Mouse (Mus musculus): ENCODE results near the gene Ankrd36.

Gene Ankrd36

GRCm38 (mm10) chr11:5650321-5650720 is 80.8 kb downstream of the Ankrd36 start:
- DNase-seq (ENCODE audit: extremely low spot score) = no peak

- DNase-seq (ENCODE audit: extremely low spot score) = no peak
These were observed 113.1 kb downstream of the Ankrd36 start for GRCm38 (mm10) chr11:5682541-5682940.

DNA sequence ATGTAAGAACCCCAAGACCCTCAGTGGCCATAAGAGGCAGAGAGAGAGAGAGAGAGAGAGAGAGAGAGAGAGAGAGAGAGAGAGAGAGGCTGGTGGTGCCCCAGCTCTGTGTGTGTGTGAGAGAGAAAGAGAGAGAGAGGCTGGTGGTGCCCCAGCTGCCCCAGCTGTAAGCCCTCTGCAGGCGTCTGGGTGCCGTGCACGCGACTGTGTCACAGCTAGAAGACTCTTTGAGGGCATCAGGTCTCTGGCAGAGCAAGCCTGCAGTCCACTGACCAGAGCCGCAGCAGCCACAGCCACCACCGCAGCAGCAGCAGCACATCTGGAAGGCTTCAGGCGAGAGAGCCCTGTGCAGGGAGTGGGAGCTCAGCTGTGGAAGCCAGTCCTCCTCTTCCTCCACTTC is 114.8 kb downstream of the Ankrd36 start:
- DNase-seq (ENCODE audit: extremely low spot score) = no peak

- peak; percentile 34 for DNase-seq (ENCODE audit: extremely low spot score)
These were observed 122.3 kb downstream of the Ankrd36 start for GRCm38 (mm10) chr11:5691775-5692174.

GRCm38 (mm10) chr11:5700808-5701207 is 131.3 kb downstream of the Ankrd36 start:
- DNase-seq (ENCODE audit: extremely low spot score) = no peak

DNA sequence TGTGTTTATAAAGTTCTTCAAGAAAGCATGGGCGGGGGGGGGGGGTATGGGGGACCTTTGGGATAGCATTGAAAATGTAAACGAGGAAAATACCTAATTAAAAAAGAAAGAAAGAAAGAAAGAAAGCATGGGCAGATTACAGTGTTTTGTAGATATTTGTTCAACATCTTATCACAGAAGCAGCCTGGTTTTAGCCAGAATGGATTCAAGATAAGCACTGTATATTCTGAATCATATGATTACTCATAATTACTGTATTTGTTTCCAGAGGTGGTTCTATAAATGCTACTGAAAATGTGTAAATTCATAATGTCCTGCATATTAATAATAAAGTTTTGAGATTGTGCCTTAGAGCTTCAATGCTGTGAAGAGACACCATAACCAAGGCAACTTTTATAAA is 131.8 kb downstream of the Ankrd36 start:
- no peak for DNase-seq (ENCODE audit: extremely low spot score)

DNA sequence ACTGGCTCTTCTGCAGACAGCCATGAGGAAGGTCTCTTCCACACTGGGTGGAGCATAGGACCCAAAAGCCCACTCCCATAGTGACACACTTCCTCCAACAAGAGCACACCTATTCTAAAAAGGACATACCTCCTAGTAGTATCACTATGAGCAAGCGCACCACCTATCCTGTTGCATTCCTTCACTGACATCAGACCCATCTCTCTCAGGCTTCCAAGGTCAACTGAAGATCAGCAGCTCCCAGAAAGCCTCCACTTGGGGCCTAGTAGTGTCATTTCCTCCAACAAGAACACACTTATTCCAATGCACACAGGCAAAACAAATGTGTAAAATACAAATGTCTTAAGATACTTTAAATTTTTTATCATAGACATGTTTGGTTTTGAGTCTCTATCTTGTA is 132.3 kb downstream of the Ankrd36 start:
- DNase-seq (ENCODE audit: extremely low spot score) = no peak

DNA sequence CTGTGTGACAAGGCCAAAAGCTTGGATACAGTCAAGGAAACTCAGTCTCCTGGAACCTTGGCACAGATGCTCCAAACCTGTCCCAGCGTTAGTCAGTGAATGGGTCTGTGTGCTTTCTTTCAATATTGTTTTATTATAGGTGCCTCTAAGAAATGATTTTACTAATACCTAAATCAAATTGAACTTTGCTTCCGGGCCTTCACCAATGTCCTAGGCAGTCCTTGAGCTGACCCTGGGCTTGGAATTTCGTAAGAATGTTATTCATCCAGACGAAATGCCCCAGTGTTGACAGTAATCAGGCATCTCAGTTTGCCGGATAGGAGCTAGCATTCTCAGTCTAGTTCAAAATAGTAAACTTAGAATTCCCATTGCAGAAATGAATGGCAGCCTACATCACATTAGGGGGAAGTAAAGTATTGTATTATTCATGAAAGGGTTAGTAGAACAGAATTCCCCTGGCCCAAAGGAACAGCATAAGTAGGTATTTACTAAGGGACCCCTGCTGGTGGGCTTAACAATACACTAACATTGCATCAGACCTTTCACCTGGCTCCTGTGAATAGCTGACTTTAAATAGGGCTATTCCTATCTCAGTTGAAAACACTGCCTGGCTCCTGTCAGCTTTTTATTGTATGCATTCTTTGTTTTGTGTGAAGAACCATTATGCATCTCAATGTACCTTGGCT is 132.9 kb downstream of the Ankrd36 start:
- DNase-seq (ENCODE audit: extremely low spot score) = no peak

GRCm38 (mm10) chr11:5702957-5703332 is 133.5 kb downstream of the Ankrd36 start:
- no peak for DNase-seq (ENCODE audit: extremely low spot score)

- no peak for DNase-seq (ENCODE audit: extremely low spot score)
These were observed 133.9 kb downstream of the Ankrd36 start for GRCm38 (mm10) chr11:5703341-5703740.

- no peak for DNase-seq (ENCODE audit: extremely low spot score)
These were observed 136.5 kb downstream of the Ankrd36 start for GRCm38 (mm10) chr11:5705972-5706371.

DNA sequence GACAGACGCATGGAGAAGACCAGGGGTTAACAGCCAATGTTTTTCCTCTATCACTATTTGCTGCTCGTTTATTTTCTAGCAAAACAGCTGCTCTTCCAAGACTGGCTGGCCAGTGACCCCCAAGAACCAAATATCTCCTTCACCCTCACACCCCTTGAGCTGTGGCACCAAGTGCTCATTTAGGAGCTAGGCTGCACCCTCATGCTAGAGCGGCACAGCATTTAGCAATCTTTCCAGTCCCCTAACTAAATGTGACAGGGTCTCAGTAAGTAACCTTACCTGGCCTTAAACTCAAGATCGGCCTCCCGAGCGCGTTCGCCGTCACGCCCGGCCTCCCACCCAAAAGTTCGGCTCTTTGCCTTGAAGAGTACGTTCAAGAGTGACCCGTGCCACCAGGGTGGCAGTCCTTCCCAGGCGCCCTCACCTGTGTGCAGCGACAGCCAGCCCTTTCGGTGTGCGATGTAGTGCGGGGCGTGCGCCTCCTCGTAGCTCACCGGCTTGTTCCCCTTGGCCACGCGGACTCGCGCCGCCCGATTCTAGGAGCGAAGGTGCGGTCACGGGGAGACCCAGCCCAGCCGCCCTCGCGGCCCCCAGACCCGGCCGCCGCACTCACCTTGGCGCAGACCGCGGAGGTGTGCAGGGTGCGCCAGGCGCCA is 137.5 kb downstream of the Ankrd36 start:
- no peak for DNase-seq (ENCODE audit: extremely low spot score)

DNA sequence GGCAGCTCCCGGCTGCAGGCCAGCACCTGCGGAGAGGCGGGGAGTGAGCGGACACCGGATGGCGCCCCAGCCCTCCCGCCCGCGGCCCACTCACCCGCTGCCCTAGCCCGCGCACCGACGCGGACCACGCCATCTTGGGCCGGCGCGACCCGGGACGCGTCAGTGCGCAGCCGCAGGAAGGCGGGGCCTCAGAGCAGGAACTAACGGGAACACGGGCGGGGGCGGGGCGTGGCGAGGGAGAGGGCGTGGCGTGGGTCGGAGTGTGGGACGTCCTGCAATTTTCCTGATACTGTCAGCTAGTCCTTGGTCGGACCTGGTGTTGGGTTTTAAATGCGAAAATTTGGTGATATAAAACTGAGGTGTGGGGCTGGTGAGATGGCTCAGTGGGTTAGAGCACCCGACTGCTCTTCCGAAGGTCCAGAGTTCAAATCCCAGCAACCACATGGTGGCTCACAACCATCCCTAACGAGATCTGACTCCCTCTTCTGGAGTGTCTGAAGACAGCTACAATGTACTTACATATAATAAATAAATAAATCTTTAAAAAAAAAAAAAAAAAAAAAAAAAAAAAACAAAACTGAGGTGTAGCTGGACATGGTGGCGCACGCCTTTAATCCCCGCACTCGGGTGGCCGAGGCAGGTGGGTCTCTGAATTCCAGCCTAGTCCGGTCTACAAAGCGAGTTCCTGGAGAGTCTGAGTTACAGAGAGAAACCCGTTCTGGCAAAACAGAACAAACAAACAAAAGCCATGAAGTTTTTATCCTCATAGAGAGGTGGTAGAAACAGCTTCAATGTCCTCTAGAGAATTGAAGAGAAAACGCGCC is 138.3 kb downstream of the Ankrd36 start:
- peak; percentile 93 for DNase-seq (ENCODE audit: extremely low spot score)

DNA sequence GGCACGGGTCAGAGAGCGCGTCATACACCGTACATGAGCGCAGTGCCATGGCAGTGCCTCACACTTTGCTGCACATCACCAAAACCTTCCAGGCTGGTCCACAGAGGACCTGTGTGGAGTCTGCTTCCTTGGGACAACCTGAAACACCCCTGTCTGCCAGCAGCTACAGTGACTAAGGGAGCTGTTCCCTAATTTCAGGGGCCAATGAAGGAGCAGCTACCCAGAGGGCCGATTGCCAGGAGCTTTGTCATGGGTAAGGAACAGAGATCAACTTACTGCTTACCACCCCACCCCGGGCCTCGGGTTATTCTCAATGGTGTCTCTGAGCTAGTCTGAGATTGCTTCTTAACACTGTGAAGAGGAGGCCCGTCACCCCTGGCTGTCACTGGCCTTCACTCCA is 145.7 kb downstream of the Ankrd36 start:
- DNase-seq (ENCODE audit: extremely low spot score) = no peak

GRCm38 (mm10) chr11:5715630-5716105 is 146.2 kb downstream of the Ankrd36 start, which contains the start of gene Mrps24:
Mrps24 (minus strand) TSS chr11:5715680.
- DNase-seq (ENCODE audit: extremely low spot score) = no peak

DNA sequence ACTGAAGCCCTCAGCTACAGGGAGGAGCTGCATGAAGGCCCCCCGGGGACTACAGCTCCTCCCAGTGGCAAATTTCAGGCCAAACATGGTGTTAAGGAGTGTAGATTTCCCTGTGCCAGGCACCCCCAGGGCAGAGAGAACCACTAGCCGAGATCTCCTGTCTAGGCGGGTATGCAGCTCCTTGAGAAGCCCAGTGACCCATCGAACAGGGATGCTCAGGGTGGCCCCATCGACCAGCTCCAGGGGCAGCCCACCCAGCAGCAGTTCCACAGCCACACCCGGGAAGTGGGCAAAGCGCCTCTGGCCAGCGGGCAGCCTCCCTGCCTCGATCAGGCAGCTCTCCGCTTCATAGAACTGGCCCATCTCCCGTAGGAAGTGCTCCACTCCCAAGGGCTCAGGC is 146.8 kb downstream of the Ankrd36 start:
- no peak for DNase-seq (ENCODE audit: extremely low spot score)

DNA sequence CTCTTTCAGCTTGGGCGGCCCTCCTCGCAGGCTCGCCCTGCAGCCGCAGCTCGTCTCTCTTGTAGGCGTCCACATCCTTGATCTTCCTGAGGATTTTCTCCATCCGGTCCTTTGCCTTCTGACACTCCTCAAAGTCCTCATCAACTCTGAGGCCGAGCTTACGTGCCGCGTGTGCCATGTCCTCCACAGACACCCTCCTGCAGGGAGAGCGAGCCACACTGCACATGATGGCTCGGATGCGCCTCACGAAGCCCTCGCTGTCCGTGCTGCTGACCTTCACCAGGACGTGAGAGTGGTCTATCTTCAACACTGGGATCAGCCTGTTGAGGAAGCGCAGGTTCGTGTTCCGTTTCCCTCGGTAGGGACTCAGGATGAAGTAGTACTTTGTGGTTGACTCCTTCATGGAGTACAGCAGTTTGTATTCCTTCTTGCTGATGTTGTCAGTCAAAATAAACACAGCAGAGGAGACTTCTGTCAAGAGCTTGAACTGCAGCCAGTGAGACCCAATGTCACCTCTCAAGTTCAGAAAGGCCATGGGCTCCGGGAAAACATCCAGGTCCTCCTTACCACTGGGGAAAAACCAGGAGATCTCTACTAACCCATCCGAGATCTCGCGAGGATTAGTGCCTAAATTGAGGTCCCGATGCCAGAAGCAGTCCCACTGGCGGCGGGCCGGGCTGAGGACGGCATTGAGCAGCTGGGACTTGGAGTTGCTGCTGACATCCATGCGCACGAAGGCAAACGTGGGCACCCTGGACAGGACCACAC is 147.6 kb downstream of the Ankrd36 start:
- no peak for DNase-seq (ENCODE audit: extremely low spot score)

DNA sequence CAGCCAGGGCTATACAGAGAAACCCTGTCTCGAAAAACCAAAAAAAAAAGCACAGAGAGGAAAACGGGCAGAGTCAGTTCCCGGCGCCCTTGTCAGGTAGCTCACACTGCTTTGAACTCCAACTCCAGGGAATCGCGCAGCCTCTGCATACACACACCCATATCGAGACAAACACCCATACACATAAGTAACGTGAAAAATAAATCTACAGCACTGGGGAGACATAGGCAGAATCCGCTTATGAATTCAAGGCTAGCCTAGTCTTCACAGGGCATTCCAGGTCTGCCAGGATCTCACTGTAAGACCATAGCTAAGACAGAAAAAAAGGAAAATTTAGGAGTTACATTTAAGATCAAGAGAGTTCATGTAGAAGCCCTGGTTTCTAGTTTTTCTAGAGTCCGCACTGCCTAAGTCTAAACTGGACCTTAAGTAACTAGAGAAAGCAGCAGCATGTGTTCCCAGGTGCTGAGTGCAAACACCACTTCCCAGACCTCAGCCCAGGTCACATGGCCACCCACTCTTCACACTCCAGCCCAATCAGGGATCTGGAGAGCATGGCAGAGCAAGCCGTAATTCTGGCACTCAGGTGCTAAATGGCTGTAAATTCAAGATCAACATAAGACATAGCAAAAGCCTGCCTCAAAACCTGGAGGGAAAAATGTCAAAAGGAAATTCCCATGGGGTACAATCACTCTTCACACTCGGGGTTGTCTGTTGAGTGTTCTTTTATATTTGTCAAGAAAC is 149.3 kb downstream of the Ankrd36 start:
- DNase-seq (ENCODE audit: extremely low spot score) = no peak

GRCm38 (mm10) chr11:5729582-5729981 is 160.1 kb downstream of the Ankrd36 start:
- no peak for DNase-seq (ENCODE audit: extremely low spot score)

DNA sequence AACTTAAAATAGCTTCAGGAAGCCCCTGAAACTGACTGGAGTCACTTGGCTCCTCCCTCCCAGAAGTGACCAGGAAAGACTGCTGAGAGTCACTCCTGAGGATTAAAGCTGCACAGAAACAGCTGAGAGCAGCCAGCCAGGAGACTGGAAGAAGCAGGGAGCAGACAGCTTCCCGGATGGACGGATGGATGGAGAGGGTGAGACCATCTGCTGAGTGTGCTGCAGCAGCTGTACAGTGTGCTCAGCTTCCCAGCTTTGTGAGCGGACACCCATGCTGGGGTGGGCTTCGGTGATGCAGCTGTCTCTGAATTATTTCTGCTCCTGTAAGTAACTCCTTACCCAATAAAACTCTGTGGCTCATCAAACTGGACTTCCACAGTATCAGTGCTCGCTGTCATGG is 162.9 kb downstream of the Ankrd36 start:
- no peak for DNase-seq (ENCODE audit: extremely low spot score)

- no peak for DNase-seq (ENCODE audit: extremely low spot score)
These were observed 164.8 kb downstream of the Ankrd36 start for GRCm38 (mm10) chr11:5734323-5734722.

Data from embryo, embryonic 9.5 days (tissue).